Mouse (Mus musculus) bone marrow macrophage, adult 2 months (primary cell): ENCODE data around the gene Nqo1.

ENCODE experiments used
- CTCF ChIP-seq: IDR thresholded peaks from 2 replicates; pipeline ENCODE4 v1.5.1; 2012; ENCODE audit warnings: low read depth, mild to moderate bottlenecking, low read length, moderate library complexity
- POLR2A ChIP-seq: IDR thresholded peaks from 2 replicates; pipeline ENCODE4 v1.6.1; 2012; ENCODE audit warnings: mild to moderate bottlenecking, low read depth, low read length, borderline replicate concordance

DNA sequence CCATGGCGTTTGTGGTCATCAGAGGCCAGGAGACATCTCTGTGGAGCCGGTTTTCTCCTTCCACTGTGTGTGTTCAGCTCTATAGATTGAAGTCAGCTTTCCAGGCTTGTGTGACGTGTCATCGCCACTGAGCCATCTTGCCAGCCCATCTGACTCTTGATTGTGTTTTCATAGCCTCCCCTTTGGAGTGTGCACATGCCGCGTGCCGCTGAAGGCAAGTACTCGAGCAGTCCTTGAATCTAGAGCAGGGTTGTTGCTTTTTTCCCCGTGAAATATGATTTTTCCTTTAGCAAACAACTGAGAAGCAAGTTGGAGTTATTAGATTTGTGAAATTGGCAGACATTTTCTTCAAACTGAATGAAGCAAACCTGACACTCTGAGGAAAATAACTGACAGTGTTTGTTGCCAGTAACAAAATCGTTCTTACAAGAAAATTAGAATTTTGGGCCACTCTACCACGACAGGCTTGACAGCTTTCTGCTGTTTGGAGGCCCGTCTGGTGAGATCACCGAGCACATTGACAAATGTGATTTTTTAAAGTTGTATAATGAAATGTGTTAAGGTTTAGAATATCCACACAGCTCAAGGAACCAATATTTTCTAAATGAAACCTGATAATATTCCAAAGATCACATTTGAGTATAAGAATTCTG lies 48.5 kb upstream of the Nqo1 start:
- TF ChIP-seq CTCF (no peak), POLR2A (no peak)
